Mouse (Mus musculus) midbrain, embryonic 16.5 days (tissue): ENCODE data around the gene Flrt3. TPM values are rescaled to one million over a fixed set of nuclear protein-coding genes. Genes with fewer than 3 reads are reported as not detected.
A peak's percentile ranks its signal among the peaks of the same experiment; 100 is the strongest.

Source experiments
- ATAC-seq: fragments of 200-750 bp; cut with Nextera tagmentation; 2 replicates; pipeline ENCODE4 v1.8.0; 2017; ENCODE audit warnings: moderate TSS enrichment
- H3K27ac ChIP-seq: fragments of 300-500 bp; sonication (generic); 2 replicates; pipeline ENCODE4 v1.5.1; 2014; ENCODE audit warnings: mild to moderate bottlenecking, low read length, mixed read lengths
- H3K27me3 ChIP-seq: fragments of 300-500 bp; sonication (generic); 2 replicates; pipeline ENCODE4 v1.6.1; 2014; ENCODE audit warnings: low read depth, low read length, mixed read lengths; ENCODE audit not compliant: control insufficient read depth, insufficient read depth
- H3K36me3 ChIP-seq: fragments of 300-500 bp; sonication (generic); 2 replicates; pipeline ENCODE4 v1.6.1; 2014; ENCODE audit warnings: mild to moderate bottlenecking, low read length, moderate library complexity, mixed read lengths; ENCODE audit not compliant: control insufficient read depth, insufficient read depth
- H3K4me1 ChIP-seq: fragments of 300-500 bp; sonication (generic); 2 replicates; pipeline ENCODE4 v1.6.1; 2014; ENCODE audit warnings: mild to moderate bottlenecking, low read length, mixed read lengths; ENCODE audit not compliant: control insufficient read depth, insufficient read depth
- H3K4me2 ChIP-seq: fragments of 300-500 bp; sonication (generic); 2 replicates; pipeline ENCODE4 v1.6.1; 2014; ENCODE audit warnings: mild to moderate bottlenecking, low read length, mixed read lengths
- H3K4me3 ChIP-seq: fragments of 300-500 bp; sonication (generic); 2 replicates; pipeline ENCODE4 v1.5.1; 2014; ENCODE audit warnings: low read depth, mild to moderate bottlenecking, low read length, moderate library complexity, mixed read lengths
- H3K9ac ChIP-seq: fragments of 300-500 bp; sonication (generic); 2 replicates; pipeline ENCODE4 v1.6.1; 2014; ENCODE audit warnings: low read depth, low read length, mixed read lengths
- H3K9me3 ChIP-seq: fragments of 300-500 bp; sonication (generic); replicated peaks from 2 replicates; pipeline ENCODE4 v1.6.1; 2014; ENCODE audit warnings: mild to moderate bottlenecking, low read length, mixed read lengths; ENCODE audit not compliant: control insufficient read depth, poor library complexity, severe bottlenecking
- WGBS: fragments of 180-500 bp; shearing (Covaris S2); extraction: QIAGEN DNeasy Blood & Tissue Kit; methylation state at CpG from one replicate; pipeline ENCODE4 v1.1.7; 2014; 5-methylcytosine and 5-hydroxymethylcytosine counted together
- polyA plus RNA-seq: library from polyadenylated mRNA; unstranded; fragments of >200 nt; fragmentation: Nextera tagmentation; extraction: Ambion mirVana; gene quantifications from 2 replicates; pipeline ENCODE4 v1.2.1, GENCODE M21; 2015

Gene Flrt3
- polyA plus RNA-seq, 1 experiment from 2014 or later = 37.8 TPM

DNA sequence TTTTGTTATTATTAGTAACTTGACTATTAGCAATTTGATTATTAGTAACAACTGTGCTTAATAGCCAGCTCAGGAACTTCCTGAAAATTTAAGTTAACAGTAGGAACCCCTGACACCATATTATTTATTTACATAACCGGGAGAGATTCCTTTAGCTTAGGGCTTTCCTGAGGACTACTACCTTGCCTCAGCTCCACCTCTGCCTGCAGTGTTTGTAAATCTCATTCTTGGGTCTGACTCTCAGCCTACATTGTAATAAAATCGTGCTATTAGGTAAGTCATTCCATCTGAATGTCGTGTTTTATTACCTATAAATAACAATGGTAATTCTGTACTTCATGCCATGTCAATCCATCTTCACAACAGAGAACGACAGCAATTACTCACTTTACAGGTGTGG is 21.2 kb upstream of the Flrt3 start:
- WGBS = 82% methylated on average over 4 of the region's 4 CpGs
- H3K27me3 ChIP-seq = no peaks in the 10 kb centered on the region
- H3K9me3 ChIP-seq = no peaks in the 10 kb centered on the region
- H3K4me2 ChIP-seq = no peak overlapping the region
- ATAC-seq = no peak
- no peaks in the 10 kb centered on the region for H3K36me3 ChIP-seq
- no peaks in the 10 kb centered on the region for H3K4me1 ChIP-seq
- no peak overlapping the region for H3K9ac ChIP-seq
- H3K27ac ChIP-seq = no peak overlapping the region
- H3K4me3 ChIP-seq = no peak overlapping the region

DNA sequence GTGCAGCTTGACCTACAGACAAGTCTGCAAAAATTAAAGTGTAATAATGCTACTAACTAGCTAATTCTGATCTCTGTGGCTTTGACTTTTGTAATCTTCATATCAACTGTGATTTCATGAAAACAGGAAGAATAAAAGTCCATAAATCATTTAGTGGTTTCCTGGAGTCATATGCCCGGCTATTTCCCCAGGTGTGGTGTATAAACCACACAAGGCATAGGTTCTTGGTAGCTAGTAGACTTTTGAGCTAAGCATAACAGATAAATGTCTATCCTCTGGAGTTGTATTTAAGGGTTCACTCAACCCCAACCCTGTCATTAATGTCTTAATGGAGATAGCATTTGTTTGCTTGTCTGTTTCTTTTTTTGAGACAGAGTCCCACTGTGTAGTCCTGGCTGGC is 20.1 kb upstream of the Flrt3 start:
- WGBS = 92% methylated on average over 1 of the region's 1 CpGs
- no peaks in the 10 kb centered on the region for H3K4me1 ChIP-seq
- no peaks in the 10 kb centered on the region for H3K27me3 ChIP-seq
- H3K9me3 ChIP-seq = no peaks in the 10 kb centered on the region
- ATAC-seq = no peak
- H3K27ac ChIP-seq = no peak overlapping the region
- H3K4me2 ChIP-seq = no peak overlapping the region
- no peak overlapping the region for H3K9ac ChIP-seq
- no peak overlapping the region for H3K4me3 ChIP-seq
- H3K36me3 ChIP-seq = no peaks in the 10 kb centered on the region

DNA sequence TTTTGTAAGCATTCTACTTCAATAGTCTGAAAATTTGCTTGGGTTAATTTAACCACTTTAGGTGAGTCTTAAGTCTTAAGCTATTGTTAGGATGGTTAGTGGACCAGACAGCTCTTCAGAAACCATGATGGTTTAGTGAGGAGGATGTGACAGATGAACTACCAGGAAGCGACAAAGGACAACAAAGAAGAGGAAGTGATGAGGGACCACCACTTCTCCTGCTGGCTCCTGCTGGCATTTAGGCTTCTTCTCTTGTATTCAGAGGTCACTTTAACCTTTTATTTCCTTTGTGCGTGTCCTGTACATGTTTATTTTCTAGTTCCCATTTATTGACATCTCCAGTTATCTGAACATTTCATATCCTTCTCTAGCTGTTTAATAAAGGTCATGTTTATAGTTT is 19.6 kb upstream of the Flrt3 start:
- Histone ChIP-seq H3K27ac (no peak overlapping the region), H3K4me1 (no peaks in the 10 kb centered on the region), H3K9me3 (no peaks in the 10 kb centered on the region), H3K4me2 (no peak overlapping the region), H3K36me3 (no peaks in the 10 kb centered on the region), H3K9ac (no peak overlapping the region), H3K4me3 (no peak overlapping the region), H3K27me3 (no peaks in the 10 kb centered on the region)
- WGBS = 91% methylated on average over 2 of the region's 2 CpGs
- ATAC-seq = no peak

DNA sequence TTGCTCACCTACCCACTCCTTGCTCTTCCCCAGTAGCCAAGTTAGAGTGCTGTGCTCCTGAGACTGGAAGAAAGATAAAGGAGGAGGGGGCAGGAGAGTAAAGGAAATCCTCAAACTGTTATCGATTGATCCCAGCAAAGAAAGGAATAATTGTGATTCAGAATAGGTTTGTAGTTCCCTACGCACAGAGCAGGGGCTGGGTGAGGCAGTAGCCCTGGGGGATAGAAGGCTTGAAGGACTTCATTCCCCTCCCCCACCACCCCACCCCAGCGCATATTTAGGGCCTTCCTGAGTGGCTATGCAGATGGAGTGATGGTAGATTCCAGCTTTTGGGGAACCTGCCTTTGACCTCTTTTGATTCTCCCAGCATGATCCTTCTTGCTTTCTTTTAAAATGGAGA is 5.5 kb upstream of the Flrt3 start:
- Histone ChIP-seq H3K36me3 (no peaks in the 10 kb centered on the region), H3K9me3 (no peaks in the 10 kb centered on the region), H3K4me2 (no peak overlapping the region), H3K27ac (no peak overlapping the region), H3K4me3 (no peak overlapping the region), H3K27me3 (no peaks in the 10 kb centered on the region), H3K9ac (no peak overlapping the region), H3K4me1 (peaks cover under 1% of the 10 kb centered on the region; the same call in 1 of the 2 replicates)
- no peak for ATAC-seq
- 20% methylated on average over 3 of the region's 3 CpGs for WGBS

DNA sequence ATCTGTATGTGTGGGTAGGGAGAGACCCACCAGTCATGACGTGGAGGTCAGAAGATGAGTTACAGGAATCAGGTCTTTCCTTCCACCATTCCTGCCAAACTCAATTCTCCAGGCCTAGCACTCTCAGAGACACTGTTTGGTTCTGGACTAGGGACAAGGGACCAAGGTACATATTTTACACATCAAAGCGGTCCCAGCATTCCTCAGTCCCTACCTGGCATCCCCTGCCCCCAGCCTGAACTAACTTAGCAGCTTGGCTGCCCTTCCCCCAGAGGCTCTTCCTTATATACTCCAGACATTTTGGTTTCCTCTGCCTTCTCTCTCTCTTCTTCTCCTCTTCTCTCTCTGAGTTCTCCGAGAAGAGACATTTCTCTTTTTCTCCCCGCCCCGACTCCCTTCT is 2.2 kb upstream of the Flrt3 start:
- H3K4me2 ChIP-seq = no peak overlapping the region
- H3K9me3 ChIP-seq = no peaks in the 10 kb centered on the region
- WGBS = 93% methylated on average over 5 of the region's 5 CpGs
- no peak overlapping the region for H3K9ac ChIP-seq
- H3K27me3 ChIP-seq = no peaks in the 10 kb centered on the region
- peaks cover 7% of the 10 kb centered on the region; the same call in 1 of the 2 replicates for H3K4me1 ChIP-seq
- no peak for ATAC-seq
- H3K27ac ChIP-seq = no peak overlapping the region
- no peaks in the 10 kb centered on the region for H3K36me3 ChIP-seq
- H3K4me3 ChIP-seq = no peak overlapping the region

DNA sequence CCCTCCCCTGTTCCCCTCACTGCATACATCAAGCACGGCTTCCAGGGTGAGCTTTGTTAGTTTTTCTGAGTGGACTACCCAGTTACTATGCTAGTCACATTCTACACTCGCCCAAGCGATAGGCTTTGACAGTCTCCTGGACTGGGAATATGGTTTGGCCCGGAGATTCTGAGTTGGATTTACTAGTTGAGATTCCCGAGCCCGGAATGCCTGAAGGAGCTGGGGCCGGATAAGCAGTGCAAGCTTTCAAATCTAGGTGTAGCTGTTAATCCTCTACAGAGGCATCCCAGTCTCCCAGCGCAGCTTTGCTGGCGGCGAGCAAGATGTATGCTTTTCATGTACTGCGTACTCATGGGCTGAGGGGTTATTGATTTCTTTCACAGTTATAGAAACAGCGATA is 812 bp downstream of the Flrt3 start:
- ATAC-seq = peak; percentile 72
- 1% methylated on average over 12 of the region's 12 CpGs for WGBS
- Histone ChIP-seq H3K4me1 (peaks cover 24% of the 10 kb centered on the region), H3K9ac (peak overlapping the region; percentile 72), H3K27me3 (no peaks in the 10 kb centered on the region), H3K36me3 (no peaks in the 10 kb centered on the region), H3K4me3 (peak overlapping the region; percentile 45), H3K4me2 (peak overlapping the region; percentile 58), H3K9me3 (no peaks in the 10 kb centered on the region), H3K27ac (peak overlapping the region; percentile 80)

DNA sequence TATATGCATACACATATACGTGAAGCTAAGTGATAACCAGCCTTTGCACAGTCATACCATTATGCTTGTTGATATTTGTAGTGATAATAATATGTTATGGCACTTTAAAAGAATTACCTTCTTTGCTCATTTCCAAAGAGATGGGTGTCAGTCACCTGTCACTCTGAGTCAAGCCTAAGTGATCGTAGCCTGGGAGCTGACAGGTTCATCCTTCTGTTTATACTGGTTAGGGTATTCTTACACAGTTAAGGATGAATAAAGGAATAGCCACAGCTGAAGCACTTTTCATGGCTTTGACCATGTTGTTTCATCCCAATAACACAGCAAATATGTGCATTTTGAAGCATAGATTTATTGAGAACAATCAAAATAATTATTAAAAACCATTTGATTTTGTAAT is 1.5 kb downstream of the Flrt3 start:
- Histone ChIP-seq H3K4me2 (peak overlapping the region; percentile 58), H3K9ac (peak overlapping the region; percentile 67), H3K36me3 (no peaks in the 10 kb centered on the region), H3K4me1 (peaks cover 29% of the 10 kb centered on the region), H3K27me3 (no peaks in the 10 kb centered on the region), H3K27ac (peak overlapping the region; percentile 70; the same call in 1 of the 2 replicates), H3K9me3 (no peaks in the 10 kb centered on the region), H3K4me3 (peak overlapping the region; percentile 45)
- no peak for ATAC-seq
- WGBS = 14% methylated on average over 2 of the region's 2 CpGs

DNA sequence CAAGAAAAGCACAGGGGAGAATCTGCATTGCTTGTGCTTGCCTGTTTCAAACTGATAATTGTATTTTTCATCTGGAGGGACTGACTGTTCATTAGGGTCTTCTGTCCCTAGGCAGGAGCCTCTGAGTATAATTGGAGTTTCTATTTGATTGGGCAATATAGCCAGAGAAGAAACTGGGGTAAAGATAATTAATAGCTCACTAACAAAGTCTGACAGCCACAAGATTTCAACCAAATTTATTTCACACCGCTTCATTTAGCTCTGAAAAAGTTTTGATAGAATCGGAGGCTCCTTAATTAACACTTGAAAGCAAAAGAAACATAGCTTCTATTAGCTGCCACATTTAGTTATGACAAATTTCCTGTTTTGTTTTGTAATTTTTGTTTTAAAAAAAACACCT is 2.2 kb downstream of the Flrt3 start:
- Histone ChIP-seq H3K27me3 (no peaks in the 10 kb centered on the region), H3K4me1 (peaks cover 34% of the 10 kb centered on the region), H3K9ac (peak overlapping the region; percentile 69), H3K4me2 (peak overlapping the region; percentile 66), H3K27ac (peak overlapping the region; percentile 69), H3K4me3 (peak overlapping the region; percentile 47), H3K36me3 (no peaks in the 10 kb centered on the region), H3K9me3 (no peaks in the 10 kb centered on the region)
- ATAC-seq = no peak
- 7% methylated on average over 2 of the region's 2 CpGs for WGBS

DNA sequence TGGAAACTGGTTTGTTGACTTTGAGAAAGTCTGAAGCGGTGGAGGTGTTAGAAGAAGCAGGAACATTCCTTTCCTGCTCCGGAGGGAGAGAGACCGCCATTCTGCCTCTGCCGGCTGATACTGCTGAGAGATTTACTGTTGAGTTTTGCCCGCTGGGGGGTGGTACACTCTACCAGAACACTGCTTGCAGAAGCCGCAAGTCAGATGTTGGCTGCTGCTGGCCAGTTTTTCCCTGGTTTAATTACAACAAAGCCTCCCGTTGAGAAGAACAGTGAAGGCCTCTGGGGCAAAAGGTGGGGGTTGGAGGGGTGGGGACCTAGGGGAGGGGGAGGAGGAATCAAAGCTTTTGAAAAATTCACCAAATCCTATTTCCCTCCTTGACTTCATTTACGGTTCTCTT is 3.0 kb downstream of the Flrt3 start:
- Histone ChIP-seq H3K4me2 (peak overlapping the region; percentile 66), H3K9ac (peak overlapping the region; percentile 69), H3K27me3 (no peaks in the 10 kb centered on the region), H3K36me3 (no peaks in the 10 kb centered on the region), H3K9me3 (no peaks in the 10 kb centered on the region), H3K4me3 (peak overlapping the region; percentile 47), H3K4me1 (peaks cover 34% of the 10 kb centered on the region), H3K27ac (peak overlapping the region; percentile 69)
- ATAC-seq = peak; percentile 76
- under 1% methylated on average over 8 of the region's 8 CpGs for WGBS
